16 mouse cellular contexts compared by ENCODE assay signal in the genomic region with DNA sequence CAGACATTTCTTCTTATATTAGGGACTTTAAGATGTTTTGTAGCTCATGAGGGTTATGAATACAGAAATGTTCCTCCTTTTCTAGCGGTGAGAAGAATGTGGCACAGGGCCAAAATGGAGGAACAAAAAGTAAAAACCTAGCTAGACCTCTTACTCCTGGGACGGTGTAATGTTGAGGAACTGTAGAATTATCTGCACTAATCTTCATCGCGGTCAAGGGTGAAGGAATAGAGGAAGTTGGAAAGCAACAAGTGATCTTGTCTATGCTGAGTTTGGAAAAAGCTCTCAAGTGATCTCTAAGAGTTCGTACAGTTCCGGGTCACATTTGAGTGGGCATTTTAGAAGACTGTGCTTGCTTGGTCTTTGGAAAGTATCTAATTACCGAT. TPM values are rescaled to one million over a fixed set of nuclear protein-coding genes. Genes with fewer than 3 reads are reported as not detected.
DNase-seq lines count a peak whose midpoint lies in the region; ATAC-seq lines count a peak whose summit lies in the region.
"Had no signal": no experiment of that assay in that cellular context is flagged by ENCODE, and none has a peak within 500 bp of the region (broad histone marks: within the 10 kb centered on the region; RNA-seq: fewer than 3 reads in every experiment).

No protein-coding gene starts in this region.

- no peaks in the 10 kb centered on the region for H3K27me3 ChIP-seq in liver, embryonic 12.5 days (replicated peaks)
- no peaks in the 10 kb centered on the region for H3K27me3 ChIP-seq in liver, embryonic 11.5 days (replicated peaks; ENCODE audit: control insufficient read depth, insufficient read depth, low read length)
- no peaks in the 10 kb centered on the region for H3K27me3 ChIP-seq in hindbrain, embryonic 16.5 days (replicated peaks; ENCODE audit: control insufficient read depth, insufficient read depth, low read length)
- H3K27me3 ChIP-seq: CH12.LX; embryonic facial prominence, embryonic 12.5 days; limb, embryonic 12.5 days had no signal

- H3K4me1 ChIP-seq in liver, embryonic 12.5 days = peaks cover 31% of the 10 kb centered on the region
- peaks cover 7% of the 10 kb centered on the region; the same call in 1 of the 2 replicates for H3K4me1 ChIP-seq in liver, embryonic 11.5 days (replicated peaks; ENCODE audit: control insufficient read depth, insufficient read depth, low read length)
- no peaks in the 10 kb centered on the region for H3K4me1 ChIP-seq in hindbrain, embryonic 16.5 days (ENCODE audit: control insufficient read depth, insufficient read depth, low read depth, low read length)
- H3K4me1 ChIP-seq: embryonic facial prominence, embryonic 12.5 days had no signal

- H3K4me2 ChIP-seq in liver, embryonic 12.5 days = no peak overlapping the region
- H3K4me2 ChIP-seq in liver, embryonic 11.5 days = no peak overlapping the region
- no peak overlapping the region for H3K4me2 ChIP-seq in hindbrain, embryonic 16.5 days (ENCODE audit: low read length)
- H3K4me2 ChIP-seq: embryonic facial prominence, embryonic 12.5 days; limb, embryonic 12.5 days had no signal

- no peak overlapping the region for H3K4me3 ChIP-seq in liver, embryonic 12.5 days
- H3K4me3 ChIP-seq in liver, embryonic 11.5 days (ENCODE audit: low read depth, low read length) = no peak overlapping the region
- H3K4me3 ChIP-seq in hindbrain, embryonic 16.5 days (ENCODE audit: low read length) = no peak overlapping the region
- H3K4me3 ChIP-seq: embryonic facial prominence, embryonic 12.5 days; limb, embryonic 12.5 days had no signal

- H3K9me3 ChIP-seq in liver, embryonic 12.5 days (replicated peaks) = no peaks in the 10 kb centered on the region
- H3K9me3 ChIP-seq in liver, embryonic 11.5 days (ENCODE audit: control insufficient read depth, low read length) = no peaks in the 10 kb centered on the region
- no peaks in the 10 kb centered on the region for H3K9me3 ChIP-seq in hindbrain, embryonic 16.5 days (ENCODE audit: control insufficient read depth, low read length)
- H3K9me3 ChIP-seq: embryonic facial prominence, embryonic 12.5 days; limb, embryonic 12.5 days had no signal

- no peak for DNase-seq in liver, embryonic 11.5 days (ENCODE audit: low spot score)
- DNase-seq in B cell, adult 2 months = peak; percentile 14 to 30
- DNase-seq in MEL-GATA-1-ER (ENCODE audit: extremely low read depth, low read depth) = peak; percentile 46
- DNase-seq in right cerebral cortex, adult 18-20 months = no peak
- DNase-seq: adrenal gland, adult 8-10 months; cerebellum, adult 18-20 months; gastrocnemius, postnatal 10 days; heart, postnatal 36 days; thymus, postnatal 25 days had no signal

- H3K9ac ChIP-seq in liver, embryonic 12.5 days = no peak overlapping the region
- no peak overlapping the region for H3K9ac ChIP-seq in liver, embryonic 11.5 days (ENCODE audit: low read depth, low read length)
- H3K9ac ChIP-seq in hindbrain, embryonic 16.5 days (ENCODE audit: low read depth, low read length) = no peak overlapping the region
- H3K9ac ChIP-seq: embryonic facial prominence, embryonic 12.5 days; limb, embryonic 12.5 days had no signal

- ATAC-seq in liver, embryonic 12.5 days = no peak
- no peak for ATAC-seq in liver, embryonic 11.5 days (replicated peaks; ENCODE audit: low FRiP score)
- ATAC-seq in megakaryocyte, adult 5-6 weeks (ENCODE audit: poor library complexity, severe bottlenecking) = peak; percentile 56
- ATAC-seq in hindbrain, embryonic 16.5 days = no peak
- ATAC-seq: midbrain, embryonic 16.5 days had no signal

- 0 out of 2 replicates have a peak overlapping the region, but pooled peaks have one; percentile 10 for H3K27ac ChIP-seq in liver, embryonic 12.5 days
- H3K27ac ChIP-seq in liver, embryonic 11.5 days (ENCODE audit: low read depth, low read length) = no peak overlapping the region
- H3K27ac ChIP-seq in hindbrain, embryonic 16.5 days (ENCODE audit: low read depth, low read length) = no peak overlapping the region
- H3K27ac ChIP-seq: embryonic facial prominence, embryonic 12.5 days; limb, embryonic 12.5 days had no signal

- 32% methylated on average over 7 of the region's 7 CpGs for WGBS in liver, embryonic 12.5 days (ENCODE audit: insufficient replicate concordance)
- 62% methylated on average over 7 of the region's 7 CpGs for WGBS in liver, embryonic 11.5 days
- 91% methylated on average over 7 of the region's 7 CpGs for WGBS in hindbrain, embryonic 16.5 days

- no peaks in the 10 kb centered on the region for H3K36me3 ChIP-seq in liver, embryonic 12.5 days
- H3K36me3 ChIP-seq in liver, embryonic 11.5 days (ENCODE audit: control insufficient read depth, insufficient read depth, low read length) = no peaks in the 10 kb centered on the region
- H3K36me3 ChIP-seq in hindbrain, embryonic 16.5 days (ENCODE audit: control insufficient read depth, insufficient read depth, low read length) = no peaks in the 10 kb centered on the region
- H3K36me3 ChIP-seq: embryonic facial prominence, embryonic 12.5 days; limb, embryonic 12.5 days had no signal

RNA-seq across cellular contexts. Expression of gene Arhgap18, which starts 44.1 kb away (rescaled TPM):
- polyA plus RNA-seq in liver, embryonic 12.5 days (2016; fragmentation: Nextera tagmentation; extraction: Ambion mirVana) = 9.3 and 10.1 TPM in 2 replicates
- 17.1 and 17.9 TPM in 2 replicates for polyA plus RNA-seq in liver, embryonic 11.5 days (2014; fragmentation: Nextera tagmentation; extraction: Ambion mirVana)
- total RNA-seq in megakaryocyte, adult 5-6 weeks (2015) = 20.2 and 21.3 TPM in 2 replicates
- total RNA-seq in megakaryocyte, adult 5-6 weeks (2017) = 25.6 and 27.7 TPM in 2 replicates
- polyA plus RNA-seq in hindbrain, embryonic 16.5 days (2015; fragmentation: Nextera tagmentation; extraction: Ambion mirVana) = 12.6 and 12.8 TPM in 2 replicates

Comparison
In these comparisons a context has a peak if more than half of its experiments do, and no peak if none do; other contexts are left out.
1. DNase-seq: peak in B cell, adult 2 months (2 of 2) and MEL-GATA-1-ER (single experiment); none in liver, embryonic 11.5 days (single experiment) and right cerebral cortex, adult 18-20 months (single experiment).